Mouse (Mus musculus) adrenal gland, postnatal 25 days (tissue): ENCODE results near the gene Ly6g5b. TPM values are rescaled to one million over a fixed set of nuclear protein-coding genes. Genes with fewer than 3 reads are reported as not detected.

Experiments
- DNase-seq: peaks from one replicate; pipeline ENCODE4 v3.0.0; 2021; ENCODE audit warnings: mixed read lengths
- long read RNA-seq: library from polyadenylated mRNA; stranded (forward); transcript quantifications from one replicate; pipeline ENCODE4 v2.0.0, GENCODE M21; 2021
- total RNA-seq: library from RNA; stranded (reverse); gene quantifications from 2 replicates; pipeline ENCODE4 v1.2.3, GENCODE M21; 2021

The Ly6g5b gene
- 0.30 and 0.81 TPM in 2 replicates for total RNA-seq
- long read RNA-seq: 0 reads

- peak; percentile 37 for DNase-seq
Observed at GRCm38 (mm10) chr17:35115046-35116019, at the start of gene Ly6g5b. Gene Ly6g5b, minus strand, starts transcription at chr17:35115428.

GRCm38 (mm10) chr17:35164218-35164567, 49.0 kb upstream of the Ly6g5b start:
- no peak for DNase-seq

- no peak for DNase-seq
Observed at GRCm38 (mm10) chr17:35163326-35164081, 48.3 kb upstream of the Ly6g5b start.

DNA sequence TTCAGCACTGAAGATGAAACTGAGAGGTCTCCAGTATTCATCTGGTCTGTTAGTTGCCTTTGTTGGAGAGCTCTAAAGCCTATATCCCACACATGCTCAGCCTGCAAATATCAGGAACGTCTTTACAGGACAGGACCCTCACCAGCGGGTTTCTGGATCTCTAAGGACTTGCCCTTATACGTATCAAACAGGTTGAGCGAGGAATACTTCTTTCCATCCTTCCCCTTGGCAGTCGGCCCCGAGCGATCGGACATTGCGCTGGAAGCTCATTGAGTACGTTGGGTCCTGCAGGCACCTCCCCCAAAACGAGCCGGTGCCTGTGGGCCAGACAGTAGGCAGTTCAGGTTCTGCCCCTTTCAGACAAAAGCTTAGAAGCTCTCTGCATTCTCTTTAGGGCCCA, 47.5 kb upstream of the Ly6g5b start:
- DNase-seq: peak; percentile 43

- no peak for DNase-seq
Observed at GRCm38 (mm10) chr17:35162121-35162520, 46.9 kb upstream of the Ly6g5b start.

GRCm38 (mm10) chr17:35161421-35161820, 46.2 kb upstream of the Ly6g5b start:
- DNase-seq: no peak

DNA sequence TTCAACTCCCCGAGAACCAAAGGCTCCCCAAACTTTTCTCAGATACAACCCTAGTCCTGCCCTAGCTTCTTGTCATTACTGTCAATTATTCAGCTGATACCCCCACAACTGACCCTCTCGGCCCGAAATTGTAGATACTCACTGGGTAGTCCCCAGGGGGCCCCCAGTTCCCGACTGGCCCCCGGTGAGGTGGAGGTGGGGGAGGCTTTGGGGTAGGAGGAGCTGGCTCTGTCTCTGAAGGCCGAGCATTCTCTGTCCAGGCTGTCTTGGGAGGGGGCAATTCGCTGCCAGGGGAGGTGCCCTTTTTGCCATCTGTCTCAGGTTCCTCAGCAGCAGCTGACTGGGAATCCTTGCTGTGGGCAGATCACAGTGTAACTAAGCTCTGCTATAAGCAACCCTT, 44.4 kb upstream of the Ly6g5b start:
- no peak for DNase-seq

- no peak for DNase-seq
Observed at GRCm38 (mm10) chr17:35158850-35159593, 43.8 kb upstream of the Ly6g5b start.

GRCm38 (mm10) chr17:35157661-35158175, 42.5 kb upstream of the Ly6g5b start:
- no peak for DNase-seq

GRCm38 (mm10) chr17:35157254-35157653, 42.0 kb upstream of the Ly6g5b start:
- no peak for DNase-seq

DNA sequence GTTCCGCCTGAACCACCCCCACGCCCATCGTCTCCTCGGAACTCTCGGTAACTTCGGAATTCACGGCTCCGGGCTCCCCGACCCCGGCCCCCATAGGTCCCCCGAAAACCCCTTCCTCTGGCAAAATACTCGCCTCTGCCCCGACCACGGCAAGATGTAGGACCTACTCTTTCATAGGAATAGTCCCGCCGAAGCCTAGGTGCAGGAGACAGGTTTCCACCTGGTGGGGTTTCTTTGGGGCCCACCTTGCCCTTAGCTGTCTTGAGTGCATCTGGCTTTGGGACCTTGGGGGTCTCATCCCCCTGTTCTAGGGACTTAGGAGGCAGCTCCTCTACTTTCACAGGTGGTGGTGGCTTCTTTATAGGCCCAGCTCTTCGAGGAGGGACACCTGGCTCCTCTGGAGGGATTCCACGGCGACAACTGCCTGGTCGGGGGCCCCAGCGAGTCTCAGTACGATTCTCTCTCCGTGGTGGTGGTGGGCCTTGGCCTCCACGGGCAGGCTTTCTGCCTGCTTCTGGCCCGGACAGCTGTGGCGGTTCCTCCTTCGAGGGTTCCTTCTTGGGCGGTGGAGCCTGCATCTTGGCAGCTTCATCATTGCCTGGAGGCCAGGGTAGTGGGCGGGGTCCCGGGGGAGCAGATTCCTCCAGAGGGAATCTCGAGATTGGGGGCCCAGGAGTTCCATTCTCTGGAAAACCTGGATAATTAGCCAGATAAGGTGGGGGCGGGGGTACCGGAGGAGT, 41.4 kb upstream of the Ly6g5b start:
- DNase-seq: no peak

- no peak for DNase-seq
Observed at GRCm38 (mm10) chr17:35155451-35155850, 40.2 kb upstream of the Ly6g5b start.

DNA sequence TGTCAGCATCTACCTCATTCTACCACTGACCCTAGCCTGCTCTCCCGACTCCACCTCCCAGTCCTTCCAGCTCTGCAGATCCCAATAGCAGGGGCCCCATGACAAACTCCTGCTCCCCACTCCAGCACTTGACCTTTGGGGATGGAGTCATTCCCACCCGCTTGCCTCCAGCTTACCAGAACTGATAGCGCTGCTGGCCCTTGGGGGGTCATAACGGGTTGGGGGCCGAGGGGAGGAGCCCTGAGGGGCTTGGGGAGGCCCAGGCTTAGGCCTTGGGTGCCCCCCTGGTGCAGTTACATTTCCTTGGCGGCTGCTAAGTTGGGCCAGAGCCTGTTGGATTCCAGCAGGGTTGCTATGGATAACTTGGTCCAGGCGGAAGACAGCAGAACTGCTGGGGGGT, 39.4 kb upstream of the Ly6g5b start:
- no peak for DNase-seq

DNA sequence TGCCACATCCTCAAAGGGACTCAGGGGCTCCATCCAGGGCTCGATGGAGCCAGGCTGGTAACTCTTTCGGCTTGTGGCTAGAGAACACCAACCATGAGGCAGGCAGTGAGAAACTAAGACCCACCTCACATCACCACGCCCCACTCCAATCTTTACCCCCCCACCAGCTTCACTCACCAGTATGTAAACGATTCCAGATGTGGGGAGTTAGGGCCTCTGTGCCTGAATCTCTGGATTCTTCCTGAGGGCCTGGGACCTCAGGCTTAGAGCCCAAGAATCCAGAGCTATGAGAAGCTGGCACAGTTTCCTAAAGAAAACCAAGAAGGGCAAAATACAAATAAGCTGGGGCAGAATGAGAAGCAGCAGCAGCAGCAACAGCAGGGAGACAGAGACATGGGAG, 38.7 kb upstream of the Ly6g5b start:
- DNase-seq: no peak

DNA sequence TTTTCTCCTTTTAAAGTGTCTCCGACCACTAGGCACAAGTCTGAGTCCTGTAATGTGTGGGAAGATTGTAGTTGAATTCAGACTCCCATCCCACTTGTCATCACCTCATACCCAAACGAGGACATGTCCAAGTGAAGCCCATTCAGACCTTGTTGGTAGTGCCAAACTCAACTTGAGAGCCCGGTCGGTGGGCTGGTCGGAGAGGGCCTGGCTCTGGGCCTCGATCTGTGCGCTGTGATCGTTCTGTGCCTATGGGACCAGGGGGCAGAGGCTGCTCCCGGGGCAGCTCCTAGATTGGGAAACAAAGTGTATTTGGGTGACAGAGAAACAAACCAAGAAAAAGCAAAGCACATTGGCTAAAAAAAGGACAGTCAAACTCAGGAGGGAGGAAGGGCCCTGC, 37.8 kb upstream of the Ly6g5b start:
- no peak for DNase-seq

DNA sequence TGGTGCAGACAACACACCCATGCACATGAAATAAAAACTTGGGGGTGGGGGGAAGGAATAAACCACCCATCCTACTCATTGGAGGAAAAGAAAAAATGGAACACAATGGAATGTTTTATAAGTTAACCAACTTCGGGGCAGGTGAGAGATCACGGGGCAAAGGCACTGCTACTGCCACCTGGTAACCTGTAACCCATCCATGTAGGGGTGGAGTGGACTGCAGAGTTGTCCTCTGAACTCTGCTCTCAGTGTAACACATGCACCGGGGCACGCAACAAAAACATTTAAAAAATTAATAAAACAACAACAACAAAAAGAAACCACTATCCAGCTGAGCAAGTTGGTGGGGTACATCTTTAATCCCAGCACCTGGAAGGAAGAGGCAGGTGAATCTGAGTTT, 36.9 kb upstream of the Ly6g5b start:
- DNase-seq: no peak

- no peak for DNase-seq
Observed at GRCm38 (mm10) chr17:35147922-35148639, 32.9 kb upstream of the Ly6g5b start.

DNA sequence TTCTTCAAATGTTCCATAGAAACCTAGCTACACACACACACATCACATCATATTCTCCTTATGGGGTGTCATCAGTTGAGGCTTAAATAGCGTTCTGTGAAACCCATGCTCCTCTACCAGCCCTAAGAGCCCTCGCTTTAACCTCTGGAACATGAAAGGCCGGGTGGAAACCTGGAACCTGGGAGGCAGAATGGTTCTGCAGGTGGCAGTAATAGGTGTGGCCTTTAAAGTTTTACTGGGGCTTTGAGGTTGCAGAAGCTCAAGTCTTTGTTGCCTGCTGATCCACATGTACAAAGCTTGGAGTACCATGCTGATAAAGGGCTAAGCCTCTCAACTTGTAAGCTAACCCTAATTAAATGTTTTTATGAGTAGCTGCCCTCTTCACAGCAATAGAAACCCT, 32.1 kb upstream of the Ly6g5b start:
- no peak for DNase-seq

DNA sequence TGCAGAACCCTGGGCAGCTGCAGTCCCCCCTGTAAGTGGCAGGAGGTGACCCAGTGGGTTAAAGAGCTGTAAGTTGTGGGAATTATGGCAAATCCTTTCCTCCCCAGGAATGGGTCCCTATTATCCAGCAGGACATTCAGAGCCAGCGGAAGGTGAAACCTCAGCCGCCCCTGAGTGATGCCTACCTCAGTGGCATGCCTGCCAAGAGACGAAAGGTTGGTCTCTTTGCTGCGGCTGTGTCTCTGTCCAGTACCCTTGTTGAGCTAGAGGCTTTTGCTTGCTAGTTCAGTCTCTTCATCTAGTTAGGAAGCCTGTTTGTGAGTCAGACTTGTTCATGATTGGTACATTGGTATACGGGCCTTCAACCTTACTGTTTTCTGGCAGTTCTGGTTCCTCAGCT, 30.9 kb upstream of the Ly6g5b start:
- no peak for DNase-seq

- peak; percentile 84 for DNase-seq
Observed at GRCm38 (mm10) chr17:35141971-35142370, 26.7 kb upstream of the Ly6g5b start.

- DNase-seq: peak; percentile 47
Observed at GRCm38 (mm10) chr17:35140490-35140996, 25.3 kb upstream of the Ly6g5b start.
